Mouse (Mus musculus) adrenal gland, postnatal 10 days (tissue): ENCODE data around the gene Lpcat1. TPM values are rescaled to one million over a fixed set of nuclear protein-coding genes. Genes with fewer than 3 reads are reported as not detected.

Source experiments
- DNase-seq: peaks from one replicate; pipeline ENCODE4 v3.0.0; 2021; ENCODE audit warnings: mixed read lengths
- total RNA-seq, 2 experiments: library from RNA; stranded (reverse); gene quantifications; 2 replicates each; pipeline ENCODE4 v1.2.3; 2021

Lpcat1 gene
- total RNA-seq, 2 experiments from 2014 or later = 17.0 to 20.4 TPM

GRCm38 (mm10) chr13:73476796-73477195 is 9.8 kb downstream of the Lpcat1 start:
- DNase-seq = no peak

- DNase-seq = no peak
Measured at GRCm38 (mm10) chr13:73477841-73478240, 10.8 kb downstream of the Lpcat1 start.

- DNase-seq = no peak
Measured at GRCm38 (mm10) chr13:73482476-73482875, 15.5 kb downstream of the Lpcat1 start.

GRCm38 (mm10) chr13:73483331-73483730 is 16.3 kb downstream of the Lpcat1 start:
- DNase-seq = no peak

GRCm38 (mm10) chr13:73484171-73484570 is 17.2 kb downstream of the Lpcat1 start:
- no peak for DNase-seq

GRCm38 (mm10) chr13:73488105-73488504 is 21.1 kb downstream of the Lpcat1 start:
- DNase-seq = no peak

GRCm38 (mm10) chr13:73488707-73489106 is 21.7 kb downstream of the Lpcat1 start:
- DNase-seq = no peak

- no peak for DNase-seq
Measured at GRCm38 (mm10) chr13:73489986-73490385, 23.0 kb downstream of the Lpcat1 start.

- DNase-seq = no peak
Measured at GRCm38 (mm10) chr13:73490564-73491170, 23.7 kb downstream of the Lpcat1 start.

GRCm38 (mm10) chr13:73493183-73493582 is 26.2 kb downstream of the Lpcat1 start:
- no peak for DNase-seq

- no peak for DNase-seq
Measured at GRCm38 (mm10) chr13:73494528-73494927, 27.5 kb downstream of the Lpcat1 start.

GRCm38 (mm10) chr13:73496137-73496536 is 29.1 kb downstream of the Lpcat1 start:
- no peak for DNase-seq

GRCm38 (mm10) chr13:73499893-73500604 is 33.1 kb downstream of the Lpcat1 start:
- no peak for DNase-seq

- no peak for DNase-seq
Measured at GRCm38 (mm10) chr13:73502719-73503118, 35.7 kb downstream of the Lpcat1 start.

GRCm38 (mm10) chr13:73505686-73506467 is 38.9 kb downstream of the Lpcat1 start:
- peak; percentile 88 for DNase-seq

- DNase-seq = no peak
Measured at GRCm38 (mm10) chr13:73508817-73509550, 42.0 kb downstream of the Lpcat1 start.

GRCm38 (mm10) chr13:73509869-73510268 is 42.9 kb downstream of the Lpcat1 start:
- DNase-seq = no peak

- DNase-seq = peak; percentile 86
Measured at GRCm38 (mm10) chr13:73512776-73513673, 46.0 kb downstream of the Lpcat1 start.

- no peak for DNase-seq
Measured at GRCm38 (mm10) chr13:73516886-73517285, 49.9 kb downstream of the Lpcat1 start.

- no peak for DNase-seq
Measured at GRCm38 (mm10) chr13:73533716-73534115, 66.7 kb downstream of the Lpcat1 start.

- no peak for DNase-seq
Measured at GRCm38 (mm10) chr13:73535287-73535686, 68.3 kb downstream of the Lpcat1 start.
